Mouse (Mus musculus) gastrocnemius, adult 18-20 months (tissue): Measurements from ENCODE around the gene Tmprss11g. TPM values are rescaled to one million over a fixed set of nuclear protein-coding genes. Genes with fewer than 3 reads are reported as not detected.

Source experiments
- DNase-seq: peaks from one replicate; pipeline ENCODE4 v3.0.0; 2021; ENCODE audit warnings: low spot score
- long read RNA-seq, 2 experiments: library from polyadenylated mRNA; stranded (forward); transcript quantifications; one replicate each; pipeline ENCODE4 v2.0.0; 2021
- total RNA-seq, 2 experiments: library from RNA; stranded (reverse); gene quantifications; 2 replicates each; pipeline ENCODE4 v1.2.3; 2021

Gene Tmprss11g
- total RNA-seq, result not detected
- long read RNA-seq, experiment 1, result 0 reads
- long read RNA-seq, experiment 2, result 0 reads

- no peak for DNase-seq
Measured at GRCm38 (mm10) chr5:86518500-86518899, at the start of gene Tmprss11g. Gene Tmprss11g, minus strand, starts transcription at chr5:86518600.

DNA sequence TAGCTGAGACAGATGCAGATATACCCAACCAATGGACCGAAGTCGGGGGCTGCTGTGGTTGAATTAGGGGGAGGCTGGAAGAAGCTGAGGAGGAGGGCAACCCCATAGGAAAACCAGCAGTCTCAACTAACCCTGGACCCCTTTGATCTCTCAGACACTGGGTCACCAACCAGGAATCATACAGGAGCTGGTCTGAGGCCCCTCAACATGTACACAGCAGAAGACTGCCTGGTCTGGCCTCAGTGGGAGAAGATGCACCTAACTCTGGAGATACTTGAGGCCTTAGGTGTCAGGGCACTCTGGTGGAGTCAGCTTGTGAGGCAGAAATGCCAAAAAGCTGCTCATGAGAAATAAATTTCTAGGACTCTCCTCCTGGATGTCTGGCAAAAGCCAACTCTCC lies 28.3 kb upstream of the Tmprss11g start:
- DNase-seq, result no peak

DNA sequence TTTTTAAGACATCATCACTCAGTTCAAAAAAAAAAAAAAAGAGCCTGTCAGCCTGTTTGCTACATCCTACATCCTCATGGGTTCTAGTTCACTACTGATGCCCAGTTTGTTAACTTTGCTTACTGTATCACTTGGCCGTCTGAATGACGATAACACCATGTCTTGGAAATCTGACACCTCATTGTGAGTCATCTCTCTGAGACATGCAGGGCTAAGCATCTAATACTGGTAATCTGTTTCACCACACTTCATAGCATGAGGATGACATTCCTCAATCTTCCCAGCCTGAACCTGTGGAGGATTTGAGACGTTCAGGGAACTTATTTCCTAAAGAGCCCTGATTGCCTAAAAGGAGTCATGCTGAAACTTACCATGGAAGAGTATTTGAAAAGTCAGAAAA lies 22.2 kb upstream of the Tmprss11g start:
- no peak for DNase-seq

DNA sequence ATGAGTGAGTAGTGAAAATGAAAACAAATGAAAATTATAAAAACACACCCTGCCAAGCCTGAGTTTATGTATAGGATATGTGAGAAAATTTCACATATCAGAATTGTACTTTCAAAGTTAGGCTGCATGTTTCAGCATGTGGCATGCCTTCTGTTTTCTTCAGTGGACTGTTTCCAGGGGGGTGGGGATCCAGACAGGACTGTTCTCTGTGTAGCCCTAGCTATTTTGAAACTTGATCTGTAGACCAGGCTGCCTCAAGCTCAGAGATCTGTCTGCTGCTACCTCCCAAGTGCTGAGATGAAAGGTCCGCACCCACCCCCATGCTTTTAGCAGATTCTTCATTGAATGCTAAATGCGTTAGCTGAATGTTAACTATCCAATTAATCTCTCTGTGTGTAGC lies 10.3 kb upstream of the Tmprss11g start:
- no peak for DNase-seq

DNA sequence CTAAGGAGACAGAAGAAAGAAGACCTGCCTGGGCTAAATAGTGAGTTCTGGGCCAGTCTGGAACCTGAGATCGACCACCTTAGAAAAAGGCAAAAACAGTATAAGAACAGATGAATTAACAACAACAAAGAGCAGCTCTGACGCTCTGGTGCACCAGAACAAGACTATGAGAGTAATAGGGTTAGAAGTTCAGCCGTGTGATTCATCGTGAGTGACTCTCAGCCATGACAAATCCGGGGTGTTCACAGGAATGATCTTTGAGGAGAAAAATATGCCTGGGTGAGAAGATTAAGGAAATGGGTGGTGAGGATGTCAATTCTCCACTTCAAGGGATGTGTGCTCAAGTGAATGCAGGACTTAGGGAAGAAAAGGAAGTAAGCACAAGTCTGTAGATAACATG lies 6.9 kb downstream of the Tmprss11g start:
- DNase-seq, result no peak

- DNase-seq, result no peak
Measured at GRCm38 (mm10) chr5:86493453-86493852, 24.9 kb downstream of the Tmprss11g start.

DNA sequence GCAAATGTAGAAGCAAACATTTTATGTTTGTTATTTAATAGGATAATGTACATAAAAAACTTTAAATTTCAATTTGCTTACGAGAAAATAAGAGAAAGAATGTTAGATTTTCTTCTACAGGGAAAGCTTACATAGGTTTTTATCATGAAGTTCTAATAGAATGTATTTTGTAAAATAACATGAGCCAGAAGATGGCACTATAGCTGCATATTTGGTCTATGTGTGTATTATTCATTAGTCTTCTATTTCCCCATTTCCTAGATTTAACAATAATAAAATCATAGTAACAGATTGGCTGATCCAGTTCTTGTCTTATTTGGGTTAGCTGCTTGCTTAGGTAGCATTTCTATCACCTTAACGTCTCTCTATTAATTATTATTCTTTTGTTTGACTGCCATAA lies 35.8 kb downstream of the Tmprss11g start:
- no peak for DNase-seq

- DNase-seq, result no peak
Measured at GRCm38 (mm10) chr5:86482031-86482430, 36.4 kb downstream of the Tmprss11g start.

GRCm38 (mm10) chr5:86473859-86474258 lies 44.5 kb downstream of the Tmprss11g start:
- DNase-seq, result no peak

DNA sequence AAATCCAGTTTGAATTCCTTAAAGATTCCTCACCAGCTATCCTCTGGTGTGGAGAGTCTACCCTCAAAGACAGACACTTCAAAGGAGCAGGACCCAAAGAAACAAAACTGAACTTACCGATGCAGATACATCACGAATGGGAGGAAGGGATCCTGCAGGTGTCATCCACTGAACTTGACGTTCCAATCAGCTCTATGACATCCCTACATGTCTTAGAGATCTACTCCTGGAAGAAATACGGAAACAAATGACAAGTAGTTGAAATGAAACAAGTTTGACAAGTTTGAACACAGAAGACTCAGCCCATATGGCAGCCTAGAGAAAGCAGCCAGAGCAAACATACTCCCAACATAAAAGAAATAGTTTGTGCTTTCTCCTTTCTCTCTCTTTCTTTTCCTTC lies 49.5 kb downstream of the Tmprss11g start, which contains the start of gene Tmprss11a:
TSS of gene Tmprss11a (minus strand) at position 101 of the 400 bp plus-strand sequence.
- no peak for DNase-seq

- DNase-seq, result no peak
Measured at GRCm38 (mm10) chr5:86439306-86439705, 79.1 kb downstream of the Tmprss11g start.

DNA sequence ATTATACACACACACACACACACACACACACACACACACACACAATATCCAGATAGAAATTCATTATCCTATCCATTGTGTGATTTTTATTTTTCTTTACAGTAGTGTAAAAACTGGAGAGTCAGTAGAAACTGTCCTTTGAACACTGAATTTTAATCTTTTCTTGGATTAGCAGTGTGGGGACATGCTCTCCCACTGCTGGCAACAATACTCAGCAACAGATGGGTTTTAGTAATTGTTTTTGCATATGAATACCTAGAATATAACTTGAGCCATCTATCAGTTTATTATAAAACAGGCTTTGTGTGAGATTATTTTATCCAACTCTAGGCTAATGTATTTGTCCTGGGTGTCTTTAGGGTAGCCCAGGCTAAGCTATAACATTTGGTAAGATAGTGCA lies 79.9 kb downstream of the Tmprss11g start:
- DNase-seq, result no peak

Other genes starting within 250 kb of the Tmprss11g start
- gene Tmprss11c, start 229.3 kb downstream of the Tmprss11g start, total RNA-seq, result not detected
- not detected for gene Tmprss11d, start 145.2 kb downstream of the Tmprss11g start, total RNA-seq
- not detected for gene Tmprss11a, start 49.6 kb downstream of the Tmprss11g start, total RNA-seq
- not detected for gene Tmprss11f, start 113.8 kb upstream of the Tmprss11g start, total RNA-seq
- gene Tmprss11b, start 157.8 kb upstream of the Tmprss11g start, total RNA-seq, result not detected
- gene Tmprss11e, start 227.2 kb upstream of the Tmprss11g start, total RNA-seq, result not detected